Comparison of ENCODE assay signal across 7 mouse cellular contexts in the genomic region with DNA sequence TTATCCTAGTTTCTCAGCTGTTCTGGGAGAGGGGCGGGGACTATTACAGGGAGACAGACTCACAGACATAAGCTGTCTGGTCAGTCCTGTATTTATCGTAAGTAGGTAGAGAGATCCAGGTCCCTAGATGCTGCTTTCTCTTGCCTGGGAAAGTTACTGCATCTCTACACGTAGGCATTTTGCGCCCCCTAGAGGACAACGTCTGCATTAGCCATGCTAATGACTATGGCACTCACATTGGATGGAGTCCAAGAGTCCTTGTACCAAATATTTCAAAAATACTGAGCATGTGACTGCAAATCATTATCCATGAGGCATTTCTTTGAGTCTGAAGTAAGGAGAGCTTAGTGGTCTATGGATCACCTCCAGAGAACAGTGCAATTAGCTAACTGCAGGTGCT. TPM values are rescaled to one million over a fixed set of nuclear protein-coding genes. Genes with fewer than 3 reads are reported as not detected.
A peak's percentile ranks its signal among the peaks of the same experiment; 100 is the strongest.
DNase-seq lines count a peak whose midpoint lies in the region; ATAC-seq and TF ChIP-seq lines count a peak whose summit lies in the region.

No protein-coding gene starts in this region.

- no peak overlapping the region for H3K4me3 ChIP-seq in intestine, postnatal 0 days (ENCODE audit: low read depth, low read length)
- no peak overlapping the region for H3K4me3 ChIP-seq in liver, postnatal 0 days (ENCODE audit: low read depth, low read length)

- no peaks in the 10 kb centered on the region for H3K4me1 ChIP-seq in intestine, postnatal 0 days (replicated peaks; ENCODE audit: control insufficient read depth, insufficient read depth, low read length)
- H3K4me1 ChIP-seq in liver, postnatal 0 days (ENCODE audit: insufficient read depth), result no peaks in the 10 kb centered on the region

- H3K9ac ChIP-seq in intestine, postnatal 0 days (ENCODE audit: low read depth, low read length), result no peak overlapping the region
- no peak overlapping the region for H3K9ac ChIP-seq in liver, postnatal 0 days (replicated peaks)

- H3K27me3 ChIP-seq in intestine, postnatal 0 days (replicated peaks; ENCODE audit: control insufficient read depth, insufficient read depth, low read length), result no peaks in the 10 kb centered on the region
- H3K27me3 ChIP-seq in liver, postnatal 0 days (ENCODE audit: insufficient read depth, low read length), result no peaks in the 10 kb centered on the region

- no peak overlapping the region for H3K27ac ChIP-seq in intestine, postnatal 0 days (ENCODE audit: low read depth, low read length)
- no peak overlapping the region for H3K27ac ChIP-seq in liver, postnatal 0 days (ENCODE audit: low read depth)

- no peak for TF ChIP-seq EP300 in liver, postnatal 0 days (IDR thresholded peaks at IDR 0.05; ENCODE audit: low read depth)

- peak; percentile 92 for TF ChIP-seq CTCF in intestine, postnatal 0 days (IDR thresholded peaks at IDR 0.05; ENCODE audit: low read depth)
- peak; percentile 91 for TF ChIP-seq CTCF in liver, postnatal 0 days (IDR thresholded peaks at IDR 0.05; ENCODE audit: low read depth)

- 15% methylated on average over 5 of the region's 5 CpGs for WGBS in intestine, postnatal 0 days
- 17% methylated on average over 5 of the region's 5 CpGs for whole genome bisulfite sequencing in liver, postnatal 0 days (ENCODE audit: insufficient replicate concordance)

- H3K36me3 ChIP-seq in intestine, postnatal 0 days (ENCODE audit: control insufficient read depth, insufficient read depth), result no peaks in the 10 kb centered on the region
- no peaks in the 10 kb centered on the region for H3K36me3 ChIP-seq in liver, postnatal 0 days (replicated peaks; ENCODE audit: insufficient read depth, low read length)

- ATAC-seq in intestine, postnatal 0 days, result no peak
- ATAC-seq in liver, postnatal 0 days, result peak; percentile 36; the same call in 1 of the 2 replicates

- H3K9me3 ChIP-seq in intestine, postnatal 0 days (ENCODE audit: control insufficient read depth), result no peaks in the 10 kb centered on the region
- H3K9me3 ChIP-seq in liver, postnatal 0 days (ENCODE audit: low read length), result no peaks in the 10 kb centered on the region

- H3K4me2 ChIP-seq in intestine, postnatal 0 days (replicated peaks; ENCODE audit: low read depth), result no peak overlapping the region
- H3K4me2 ChIP-seq in liver, postnatal 0 days (ENCODE audit: low read depth, low read length), result no peak overlapping the region

- peak; percentile 73 for DNase-seq in urinary bladder, postnatal 14 days (ENCODE audit: low spot score)
- no peak for DNase-seq in urinary bladder, adult 2 months (ENCODE audit: low spot score)
- DNase-seq in adrenal gland, postnatal 25 days, result peak; percentile 67
- DNase-seq in embryo, embryonic 9.5 days (ENCODE audit: extremely low spot score), result peak; percentile 46
- DNase-seq in liver, postnatal 0 days, result peak; percentile 73
- peak; percentile 68 for DNase-seq in right cerebral cortex, postnatal 4 days

RNA-seq across cellular contexts. Expression of a gene that starts 38.7 kb away (rescaled TPM):
- 2.6 and 2.8 TPM in 2 replicates for polyA plus RNA-seq in urinary bladder, adult 2 months (2012; rRNA removed)
- total RNA-seq in adrenal gland, postnatal 25 days (2021), result 0.21 TPM in 1 of 2 replicates, not detected in the other
- 5.4 and 5.5 TPM in 2 replicates for polyA plus RNA-seq in intestine, postnatal 0 days (2015; fragmentation: Nextera tagmentation; extraction: Ambion mirVana)
- polyA plus RNA-seq in liver, postnatal 0 days (2015; fragmentation: Nextera tagmentation; extraction: Ambion mirVana), result 0.21 and 0.22 TPM in 2 replicates

RNA-seq across cellular contexts. Expression of a gene that starts 45.5 kb away (rescaled TPM):
- polyA plus RNA-seq in urinary bladder, adult 2 months (2012; rRNA removed), result 50.6 and 52.3 TPM in 2 replicates
- 191 and 315 TPM in 2 replicates for total RNA-seq in adrenal gland, postnatal 25 days (2021)
- polyA plus RNA-seq in intestine, postnatal 0 days (2015; fragmentation: Nextera tagmentation; extraction: Ambion mirVana), result 82.3 and 85.0 TPM in 2 replicates
- 127 and 137 TPM in 2 replicates for polyA plus RNA-seq in liver, postnatal 0 days (2015; fragmentation: Nextera tagmentation; extraction: Ambion mirVana)
